Comparison of ENCODE assay signal across 23 mouse cellular contexts in the genomic region with DNA sequence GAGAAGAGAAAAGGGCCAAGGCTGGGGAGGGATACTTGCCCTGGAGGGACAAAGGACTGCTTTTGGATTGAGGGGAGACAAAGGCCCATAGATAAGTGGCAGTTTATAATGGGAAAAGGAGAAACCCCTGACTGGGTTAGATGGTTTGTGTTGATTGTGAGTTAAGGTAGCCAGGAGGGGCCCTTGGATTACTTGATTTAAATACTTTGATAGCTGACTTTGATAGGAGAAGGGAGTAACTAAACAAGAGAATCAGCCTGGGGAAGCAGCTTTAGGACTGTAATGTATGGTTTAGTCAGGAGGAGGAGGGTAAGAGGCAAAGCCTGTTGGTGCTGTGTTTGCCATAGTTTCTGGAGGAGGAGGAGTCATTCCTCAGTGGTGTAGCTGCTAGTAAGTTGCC. TPM values are rescaled to one million over a fixed set of nuclear protein-coding genes. Genes with fewer than 3 reads are reported as not detected.
A peak's percentile ranks its signal among the peaks of the same experiment; 100 is the strongest.
DNase-seq lines count a peak whose midpoint lies in the region; ATAC-seq and TF ChIP-seq lines count a peak whose summit lies in the region.
"Had no signal": no experiment of that assay in that cellular context is flagged by ENCODE, and none has a peak within 500 bp of the region (broad histone marks: within the 10 kb centered on the region; RNA-seq: fewer than 3 reads in every experiment).

No protein-coding gene starts in this region.

- H3K9ac ChIP-seq in heart, embryonic 13.5 days, result 0 out of 2 replicates have a peak overlapping the region, but pooled peaks have one; percentile 19
- no peak overlapping the region for H3K9ac ChIP-seq in midbrain, embryonic 12.5 days (replicated peaks)
- no peak overlapping the region for H3K9ac ChIP-seq in midbrain, embryonic 14.5 days (replicated peaks; ENCODE audit: low read length)
- H3K9ac ChIP-seq in ES-E14 (ENCODE audit: insufficient read depth, low read depth, low read length, poor library complexity, severe bottlenecking), result no peak overlapping the region
- H3K9ac ChIP-seq in stomach, postnatal 0 days (ENCODE audit: low read length), result no peak overlapping the region
- H3K9ac ChIP-seq: embryonic facial prominence, embryonic 12.5 days; forebrain, embryonic 13.5 days; hindbrain, embryonic 12.5 days had no signal

- peaks cover 20% of the 10 kb centered on the region for H3K36me3 ChIP-seq in heart, embryonic 13.5 days
- H3K36me3 ChIP-seq in midbrain, embryonic 12.5 days, result 0 out of 2 replicates have a peak, but pooled peaks cover 6% of the 10 kb centered on the region
- H3K36me3 ChIP-seq in midbrain, embryonic 14.5 days (ENCODE audit: control insufficient read depth, insufficient read depth, low read length), result 0 out of 2 replicates have a peak, but pooled peaks cover 2% of the 10 kb centered on the region
- peaks cover under 1% of the 10 kb centered on the region; the same call in 1 of the 2 replicates for H3K36me3 ChIP-seq in ES-E14 (ENCODE audit: control insufficient read depth, insufficient read depth, low read length, poor library complexity, severe bottlenecking)
- no peaks in the 10 kb centered on the region; the same call in 1 of the 2 replicates for H3K36me3 ChIP-seq in stomach, postnatal 0 days (ENCODE audit: control insufficient read depth, insufficient read depth, low read length)

- DNase-seq in heart, adult 18-20 months, result no peak
- no peak for DNase-seq in midbrain, embryonic 14.5 days
- DNase-seq in ES-E14 (ENCODE audit: low read depth, low spot score), result no peak
- no peak for DNase-seq in stomach, postnatal 0 days (ENCODE audit: low spot score)
- no peak for DNase-seq in kidney, postnatal 25 days
- DNase-seq: adrenal gland, adult 8-10 months; cerebellum, adult 11-12 months; cerebellum, adult 9-10 months; cerebellum, postnatal 25 days; gastrocnemius, postnatal 36 days; heart, adult 2 months; kidney, adult 11 months had no signal

- no peak overlapping the region for H3K4me3 ChIP-seq in heart, embryonic 13.5 days
- no peak overlapping the region for H3K4me3 ChIP-seq in midbrain, embryonic 12.5 days
- no peak overlapping the region for H3K4me3 ChIP-seq in midbrain, embryonic 14.5 days (replicated peaks; ENCODE audit: low read depth, low read length)
- no peak overlapping the region for H3K4me3 ChIP-seq in ES-E14 (ENCODE audit: insufficient read depth in 1 of 2, low read depth in 1 of 2, low read length in 2 of 2, poor library complexity in 1 of 2, severe bottlenecking in 1 of 2)
- H3K4me3 ChIP-seq in stomach, postnatal 0 days (ENCODE audit: low read depth, low read length), result no peak overlapping the region
- H3K4me3 ChIP-seq: embryonic facial prominence, embryonic 12.5 days; forebrain, embryonic 13.5 days; heart, adult 2 months; hindbrain, embryonic 12.5 days had no signal

- no peak overlapping the region for H3K4me2 ChIP-seq in heart, embryonic 13.5 days
- no peak overlapping the region for H3K4me2 ChIP-seq in midbrain, embryonic 12.5 days (replicated peaks)
- no peak overlapping the region for H3K4me2 ChIP-seq in midbrain, embryonic 14.5 days (ENCODE audit: low read length)
- no peak overlapping the region for H3K4me2 ChIP-seq in stomach, postnatal 0 days (replicated peaks; ENCODE audit: low read depth)
- H3K4me2 ChIP-seq: embryonic facial prominence, embryonic 12.5 days; forebrain, embryonic 13.5 days; heart, embryonic 11.5 days; hindbrain, embryonic 12.5 days had no signal

- TF ChIP-seq CTCF in stomach, postnatal 0 days (IDR thresholded peaks at IDR 0.05; ENCODE audit: low read depth), result no peak

- in situ Hi-C loops in ES-E14 (cut with MboI; ENCODE audit: low sequenced_read_pairs in 2 of 2, unreplicated experiment in 2 of 2), result no loop called here

- H3K4me1 ChIP-seq in heart, embryonic 13.5 days, result peaks cover 29% of the 10 kb centered on the region
- H3K4me1 ChIP-seq in midbrain, embryonic 12.5 days, result peaks cover 4% of the 10 kb centered on the region
- peaks cover 6% of the 10 kb centered on the region; the same call in 1 of the 2 replicates for H3K4me1 ChIP-seq in midbrain, embryonic 14.5 days (ENCODE audit: control insufficient read depth, insufficient read depth, low read length)
- H3K4me1 ChIP-seq in ES-E14 (ENCODE audit: control insufficient read depth in 2 of 2, insufficient read depth in 2 of 2, low read length in 2 of 2, poor library complexity in 1 of 2), result peaks cover 0 to 4% of the 10 kb centered on the region in 2 experiments; a peak in 1 of 4 replicates
- H3K4me1 ChIP-seq in stomach, postnatal 0 days (replicated peaks; ENCODE audit: control insufficient read depth, insufficient read depth), result no peaks in the 10 kb centered on the region

- TF ChIP-seq EP300 in stomach, postnatal 0 days (optimal IDR thresholded peaks at IDR 0.05), result no peak

- no peak overlapping the region for H3K27ac ChIP-seq in heart, embryonic 13.5 days (replicated peaks)
- 0 out of 2 replicates have a peak overlapping the region, but pooled peaks have one; percentile 0 for H3K27ac ChIP-seq in midbrain, embryonic 12.5 days (replicated peaks)
- no peak overlapping the region for H3K27ac ChIP-seq in midbrain, embryonic 14.5 days (replicated peaks; ENCODE audit: low read depth, low read length)
- peak overlapping the region; percentile 44; the same call in 1 of the 2 replicates for H3K27ac ChIP-seq in ES-E14 (ENCODE audit: insufficient read depth, low read depth, low read length, poor library complexity, severe bottlenecking)
- H3K27ac ChIP-seq in stomach, postnatal 0 days (replicated peaks), result peak overlapping the region; percentile 30; the same call in 1 of the 2 replicates
- H3K27ac ChIP-seq: embryonic facial prominence, embryonic 12.5 days; forebrain, embryonic 13.5 days; heart, adult 2 months; hindbrain, embryonic 12.5 days; hindbrain, postnatal 0 days had no signal

- no peak for ATAC-seq in heart, embryonic 13.5 days (ENCODE audit: extremely low read depth, insufficient number of reproducible peaks, low FRiP score, low TSS enrichment)
- no peak for ATAC-seq in midbrain, embryonic 12.5 days (ENCODE audit: low FRiP score, low read depth)
- no peak for ATAC-seq in midbrain, embryonic 14.5 days (ENCODE audit: low FRiP score, low TSS enrichment)
- no peak for ATAC-seq in stomach, postnatal 0 days (ENCODE audit: low FRiP score, low TSS enrichment)
- ATAC-seq: forebrain, embryonic 13.5 days; hindbrain, postnatal 0 days; Patski had no signal

- no peaks in the 10 kb centered on the region for H3K9me3 ChIP-seq in heart, embryonic 13.5 days
- H3K9me3 ChIP-seq in midbrain, embryonic 12.5 days, result no peaks in the 10 kb centered on the region
- H3K9me3 ChIP-seq in midbrain, embryonic 14.5 days (ENCODE audit: control insufficient read depth, low read length), result no peaks in the 10 kb centered on the region
- no peaks in the 10 kb centered on the region for H3K9me3 ChIP-seq in ES-E14 (ENCODE audit: control insufficient read depth, insufficient read depth, low read depth, low read length)
- no peaks in the 10 kb centered on the region for H3K9me3 ChIP-seq in stomach, postnatal 0 days (ENCODE audit: control insufficient read depth, low read length)
- H3K9me3 ChIP-seq: embryonic facial prominence, embryonic 12.5 days; forebrain, embryonic 13.5 days; hindbrain, embryonic 12.5 days had no signal

- H3K27me3 ChIP-seq in heart, embryonic 13.5 days (replicated peaks), result no peaks in the 10 kb centered on the region
- no peaks in the 10 kb centered on the region for H3K27me3 ChIP-seq in midbrain, embryonic 12.5 days
- no peaks in the 10 kb centered on the region for H3K27me3 ChIP-seq in midbrain, embryonic 14.5 days (ENCODE audit: control insufficient read depth, insufficient read depth, low read length)
- no peaks in the 10 kb centered on the region for H3K27me3 ChIP-seq in stomach, postnatal 0 days (ENCODE audit: control insufficient read depth, insufficient read depth, low read length)
- H3K27me3 ChIP-seq: embryonic facial prominence, embryonic 12.5 days; forebrain, embryonic 13.5 days; hindbrain, embryonic 12.5 days; Patski had no signal

RNA-seq across cellular contexts. Expression of a gene that starts 4.2 kb away (rescaled TPM):
- 24.6 and 27.6 TPM in 2 replicates for polyA plus RNA-seq in heart, embryonic 13.5 days (2015; fragmentation: Nextera tagmentation; extraction: Ambion mirVana)
- total RNA-seq in heart, adult 18-20 months (2021), result 10 to 100 TPM; 25.4 to 25.5 TPM
- 36.6 and 44.3 TPM in 2 replicates for polyA plus RNA-seq in midbrain, embryonic 12.5 days (2016; fragmentation: Nextera tagmentation; extraction: Ambion mirVana)
- polyA plus RNA-seq in midbrain, embryonic 14.5 days (2014; fragmentation: Nextera tagmentation; extraction: Ambion mirVana), result 24.4 and 27.6 TPM in 2 replicates
- total RNA-seq in ES-E14 (2012; rRNA removed), result 26.2 and 26.7 TPM in 2 replicates
- 30.9 TPM in 2 replicates for polyA plus RNA-seq in stomach, postnatal 0 days (2015; fragmentation: Nextera tagmentation; extraction: Ambion mirVana)

RNA-seq across cellular contexts. Expression of a gene that starts 5.1 kb away (rescaled TPM):
- 0.83 and 1.4 TPM in 2 replicates for polyA plus RNA-seq in heart, embryonic 13.5 days (2015; fragmentation: Nextera tagmentation; extraction: Ambion mirVana)
- not detected for total RNA-seq in heart, adult 18-20 months (2021)
- 2.3 and 2.4 TPM in 2 replicates for polyA plus RNA-seq in midbrain, embryonic 12.5 days (2016; fragmentation: Nextera tagmentation; extraction: Ambion mirVana)
- 1.8 and 2.2 TPM in 2 replicates for polyA plus RNA-seq in midbrain, embryonic 14.5 days (2014; fragmentation: Nextera tagmentation; extraction: Ambion mirVana)
- 2.6 and 3.1 TPM in 2 replicates for total RNA-seq in ES-E14 (2012; rRNA removed)
- 0.38 and 0.99 TPM in 2 replicates for polyA plus RNA-seq in stomach, postnatal 0 days (2015; fragmentation: Nextera tagmentation; extraction: Ambion mirVana)
- total RNA-seq: adrenal gland, adult 8-10 months; gastrocnemius, postnatal 36 days; heart, adult 2 months; heart, postnatal 25 days had no signal
- polyA plus RNA-seq: cortical plate, adult 2 months; heart, adult 2 months had no signal

RNA-seq across cellular contexts. Expression of a gene that starts 8.9 kb away (rescaled TPM):
- 121 and 130 TPM in 2 replicates for polyA plus RNA-seq in heart, embryonic 13.5 days (2015; fragmentation: Nextera tagmentation; extraction: Ambion mirVana)
- total RNA-seq in heart, adult 18-20 months (2021), result 10 to 100 TPM; 28.0 to 28.7 TPM
- polyA plus RNA-seq in midbrain, embryonic 12.5 days (2016; fragmentation: Nextera tagmentation; extraction: Ambion mirVana), result 99.0 and 105 TPM in 2 replicates
- polyA plus RNA-seq in midbrain, embryonic 14.5 days (2014; fragmentation: Nextera tagmentation; extraction: Ambion mirVana), result 72.8 and 79.0 TPM in 2 replicates
- 65.1 and 91.4 TPM in 2 replicates for total RNA-seq in ES-E14 (2012; rRNA removed)
- polyA plus RNA-seq in stomach, postnatal 0 days (2015; fragmentation: Nextera tagmentation; extraction: Ambion mirVana), result 64.0 and 66.7 TPM in 2 replicates

RNA-seq across cellular contexts. Expression of a gene that starts 9.9 kb away (rescaled TPM):
- polyA plus RNA-seq in heart, embryonic 13.5 days (2015; fragmentation: Nextera tagmentation; extraction: Ambion mirVana), result 163 and 171 TPM in 2 replicates
- total RNA-seq in heart, adult 18-20 months (2021), result 10 to 100 TPM; 73.1 to 75.0 TPM
- polyA plus RNA-seq in midbrain, embryonic 12.5 days (2016; fragmentation: Nextera tagmentation; extraction: Ambion mirVana), result 238 and 256 TPM in 2 replicates
- 243 and 255 TPM in 2 replicates for polyA plus RNA-seq in midbrain, embryonic 14.5 days (2014; fragmentation: Nextera tagmentation; extraction: Ambion mirVana)
- total RNA-seq in ES-E14 (2012; rRNA removed), result 40.9 and 44.6 TPM in 2 replicates
- polyA plus RNA-seq in stomach, postnatal 0 days (2015; fragmentation: Nextera tagmentation; extraction: Ambion mirVana), result 114 TPM in 2 replicates

RNA-seq across cellular contexts. Expression of a gene that starts 35.5 kb away (rescaled TPM):
- polyA plus RNA-seq in heart, embryonic 13.5 days (2015; fragmentation: Nextera tagmentation; extraction: Ambion mirVana), result 6.7 TPM in 2 replicates
- 1 to 10 TPM in 1 of 2 experiments, under 1 TPM in 1; 0.60 to 1.6 TPM for total RNA-seq in heart, adult 18-20 months (2021)
- 29.5 and 32.0 TPM in 2 replicates for polyA plus RNA-seq in midbrain, embryonic 12.5 days (2016; fragmentation: Nextera tagmentation; extraction: Ambion mirVana)
- 110 and 140 TPM in 2 replicates for polyA plus RNA-seq in midbrain, embryonic 14.5 days (2014; fragmentation: Nextera tagmentation; extraction: Ambion mirVana)
- 2.3 and 5.1 TPM in 2 replicates for total RNA-seq in ES-E14 (2012; rRNA removed)
- 11.6 and 11.9 TPM in 2 replicates for polyA plus RNA-seq in stomach, postnatal 0 days (2015; fragmentation: Nextera tagmentation; extraction: Ambion mirVana)
- total RNA-seq: gastrocnemius, adult 8-10 months had no signal

Comparison
In these comparisons a context has a peak if more than half of its experiments do, and no peak if none do; other contexts are left out.
1. H3K27ac ChIP-seq: peak in midbrain, embryonic 12.5 days (single experiment), ES-E14 (single experiment) and stomach, postnatal 0 days (single experiment); none in heart, embryonic 13.5 days (single experiment) and midbrain, embryonic 14.5 days (single experiment).